Mouse (Mus musculus) granulocyte monocyte progenitor cell, adult 5-6 weeks (primary cell): ENCODE measurements around the gene Wbp11. TPM values are rescaled to one million over a fixed set of nuclear protein-coding genes. Genes with fewer than 3 reads are reported as not detected.

ENCODE experiments used
- ATAC-seq: replicated peaks from 2 replicates; pipeline ENCODE4 v1.8.0; 2016; ENCODE audit warnings: mild to moderate bottlenecking, moderate TSS enrichment, inconsistent platforms; ENCODE audit not compliant: poor library complexity, severe bottlenecking
- total RNA-seq, 2 experiments: library from RNA; stranded (forward) in 1 of 2; stranded (reverse) in 1 of 2; fragments of 200-712, 200-1000 nt in 1 of 2; fragments of >200 nt in 1 of 2; fragmentation: Nextera tagmentation in 1 of 2; gene quantifications; 2 replicates each; pipeline ENCODE4 v1.2.3; 2014 to 2017

Wbp11 gene
- total RNA-seq, 2 experiments from 2014 or later = 58.5 to 168 TPM

DNA sequence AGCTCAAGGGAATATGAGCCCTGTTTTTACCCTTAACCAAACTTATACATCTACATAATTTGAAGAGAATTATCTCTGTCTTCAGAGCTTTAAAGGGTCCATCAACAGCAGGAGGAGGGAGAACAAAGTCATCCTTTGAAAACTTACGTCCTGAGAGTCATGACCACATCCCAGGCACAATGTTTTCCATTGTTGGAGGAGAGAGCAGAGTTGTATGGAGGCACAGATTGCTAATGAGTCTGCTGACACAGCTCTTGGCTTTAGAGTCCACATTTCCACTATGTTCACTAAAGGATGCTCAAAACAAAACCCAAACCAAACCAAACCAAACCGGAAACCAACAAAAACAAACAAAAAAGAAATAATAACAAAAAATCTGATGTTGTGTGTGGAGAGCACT, 16.9 kb upstream of the Wbp11 start:
- ATAC-seq = no peak

DNA sequence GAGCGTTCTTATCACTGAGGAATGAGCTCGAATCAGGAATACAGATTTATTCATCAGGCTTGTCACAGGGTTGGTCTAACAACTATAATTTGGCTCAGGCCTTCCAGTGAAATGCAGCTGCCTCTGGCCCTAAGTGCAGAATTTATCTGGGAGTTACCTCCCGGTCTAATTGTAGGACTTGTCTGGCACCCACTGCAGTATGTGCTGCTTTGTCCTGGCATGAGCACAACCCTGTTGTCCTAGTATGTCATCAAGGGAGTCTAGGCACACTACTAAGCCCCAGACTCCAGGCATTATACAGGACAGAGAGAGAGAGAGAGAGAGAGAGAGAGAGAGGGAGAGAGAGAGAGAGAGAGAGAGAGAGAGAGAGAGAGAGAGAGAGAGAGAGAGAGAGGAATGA, 9.3 kb upstream of the Wbp11 start:
- ATAC-seq = no peak

DNA sequence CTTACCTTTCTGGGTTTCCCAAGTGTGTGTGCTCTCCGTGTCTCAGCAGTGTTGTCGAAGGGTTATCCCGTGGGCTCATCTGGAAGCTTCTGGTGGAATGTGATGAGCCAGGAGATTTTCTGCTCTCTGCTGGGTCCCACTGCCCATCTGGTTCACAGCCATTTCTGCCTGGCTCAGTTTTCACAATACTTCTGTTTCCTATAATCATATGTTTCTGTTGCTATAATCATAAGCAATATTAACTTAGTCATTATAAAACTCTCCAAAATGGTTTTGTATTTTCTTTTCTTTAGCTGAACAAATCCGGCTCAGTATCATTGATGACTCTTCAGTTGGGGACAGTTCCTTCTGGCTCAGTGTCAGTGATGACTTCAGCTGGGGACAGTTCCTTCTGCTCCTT, 7.3 kb upstream of the Wbp11 start, which contains the start of gene Smco3:
Gene Smco3 (minus strand): TSS at position 101 of the 400 bp plus-strand sequence.
- ATAC-seq = no peak

DNA sequence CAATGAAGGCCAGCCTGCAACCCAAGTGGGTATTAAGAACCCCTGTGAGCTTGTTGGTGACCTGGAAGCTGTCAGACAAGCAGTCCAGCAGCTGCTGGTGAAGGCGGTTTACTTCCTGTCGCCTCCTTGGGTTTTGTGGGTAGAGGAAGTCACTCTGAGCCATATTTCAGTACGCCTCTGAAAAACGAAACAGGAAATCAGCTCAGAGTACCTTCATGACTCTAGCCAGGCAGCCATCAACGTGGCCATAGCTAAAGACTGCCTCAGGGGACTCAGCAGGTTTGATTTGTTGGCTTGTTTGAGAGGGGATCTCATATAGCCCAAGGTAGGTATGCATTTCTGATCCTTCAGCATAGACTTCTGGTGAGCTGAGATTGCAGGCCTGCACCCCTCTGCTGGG, 3.7 kb upstream of the Wbp11 start:
- ATAC-seq = peak; percentile 47

DNA sequence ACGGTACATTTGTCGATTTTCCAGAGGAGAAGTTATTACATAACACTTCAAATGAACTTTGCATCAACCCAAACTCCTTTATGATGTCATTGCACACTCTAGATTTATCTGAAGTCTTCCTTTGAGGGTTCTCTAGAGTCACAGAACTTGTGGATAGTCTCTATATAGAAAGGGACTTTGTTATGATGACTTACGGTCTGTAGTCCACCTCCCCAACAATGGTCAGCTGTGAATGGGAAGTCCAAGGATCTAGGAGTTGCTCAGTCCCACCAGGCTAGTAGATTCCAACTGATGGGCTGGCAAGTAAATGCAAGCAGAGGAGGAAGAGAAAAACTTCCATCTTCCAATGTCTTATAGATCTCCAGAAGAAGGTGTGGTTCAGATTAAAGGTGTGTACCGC, 648 bp upstream of the Wbp11 start:
- ATAC-seq = no peak

DNA sequence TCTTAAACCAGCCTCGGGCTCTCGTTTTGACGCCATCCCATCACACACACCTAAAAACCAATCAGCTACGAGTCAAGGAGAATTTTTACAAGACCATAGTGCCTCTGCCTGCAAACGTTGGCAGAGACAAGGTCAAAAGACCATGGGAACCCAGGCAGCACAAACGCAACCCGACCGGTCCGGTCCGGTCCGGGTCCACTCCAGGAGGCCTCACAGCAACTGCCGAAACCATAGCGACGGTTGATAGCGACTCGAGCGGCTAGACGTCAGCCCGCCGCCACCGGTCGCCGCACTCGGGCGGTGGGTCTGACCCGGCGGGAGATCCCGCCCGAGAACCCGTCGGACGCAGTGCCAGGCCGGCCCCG, 535 bp downstream of the Wbp11 start, which contains the start of gene BC049715:
Gene BC049715 (plus strand): TSS at position 111 of the 365 bp plus-strand sequence.
- ATAC-seq = no peak

DNA sequence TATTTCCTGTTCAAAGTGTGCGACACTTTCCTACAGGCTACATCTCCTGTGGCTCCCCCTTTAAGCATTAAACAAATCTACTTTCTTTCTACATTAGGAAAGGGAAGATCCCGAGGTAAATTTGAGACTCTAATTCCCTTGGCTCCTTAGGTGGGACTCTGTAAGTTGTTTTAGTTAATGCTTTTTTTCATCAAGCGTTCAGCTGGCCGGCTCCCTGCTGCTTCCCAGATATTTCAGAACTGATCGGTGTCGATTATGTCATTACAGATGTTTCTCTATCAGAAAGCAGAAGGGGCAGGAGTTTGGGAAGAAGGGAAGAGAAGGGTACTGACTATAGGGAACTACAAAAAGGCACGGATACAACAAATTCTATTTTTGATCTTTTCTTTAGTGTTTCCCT, 917 bp downstream of the Wbp11 start:
- peak; percentile 1; the same call in 1 of the 2 replicates for ATAC-seq

DNA sequence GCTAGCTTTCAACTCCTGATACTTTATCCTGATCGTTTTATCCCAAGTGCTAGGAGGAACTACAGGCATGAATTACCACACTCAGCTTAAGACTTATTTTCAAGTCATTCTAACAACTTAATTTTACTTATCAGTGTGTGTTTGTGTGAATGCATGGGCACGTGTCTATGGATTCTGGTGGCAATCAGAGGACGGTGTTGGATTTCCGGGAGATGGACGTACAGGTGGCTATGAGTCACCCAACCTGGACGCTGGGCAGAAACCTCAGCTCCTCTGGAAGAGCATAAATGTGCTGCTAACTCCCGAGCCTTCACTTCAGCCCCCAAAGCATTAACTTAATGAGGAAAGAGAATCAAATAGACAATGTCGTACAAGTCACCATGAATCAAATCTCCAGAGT, 3.0 kb downstream of the Wbp11 start:
- no peak for ATAC-seq

DNA sequence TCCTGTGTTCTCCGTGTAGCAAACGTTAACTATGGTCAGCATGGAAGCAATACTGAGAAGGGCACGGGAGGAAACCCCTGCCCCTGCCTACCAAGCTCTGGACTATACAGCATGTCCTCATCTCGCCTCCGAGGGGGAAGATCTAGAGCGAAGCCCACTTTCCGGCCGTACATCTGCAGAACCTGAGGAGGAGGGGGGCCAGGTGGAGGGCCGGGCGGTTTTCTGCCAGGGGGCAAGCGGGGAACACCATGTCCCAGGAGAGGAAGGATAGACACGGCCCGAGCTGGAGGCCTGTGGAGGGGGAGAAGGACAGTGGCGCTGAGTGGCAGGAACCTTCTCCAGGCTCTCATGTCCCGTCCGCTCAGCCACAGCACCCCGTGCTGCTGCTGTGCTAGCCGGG, 6.9 kb downstream of the Wbp11 start:
- no peak for ATAC-seq

DNA sequence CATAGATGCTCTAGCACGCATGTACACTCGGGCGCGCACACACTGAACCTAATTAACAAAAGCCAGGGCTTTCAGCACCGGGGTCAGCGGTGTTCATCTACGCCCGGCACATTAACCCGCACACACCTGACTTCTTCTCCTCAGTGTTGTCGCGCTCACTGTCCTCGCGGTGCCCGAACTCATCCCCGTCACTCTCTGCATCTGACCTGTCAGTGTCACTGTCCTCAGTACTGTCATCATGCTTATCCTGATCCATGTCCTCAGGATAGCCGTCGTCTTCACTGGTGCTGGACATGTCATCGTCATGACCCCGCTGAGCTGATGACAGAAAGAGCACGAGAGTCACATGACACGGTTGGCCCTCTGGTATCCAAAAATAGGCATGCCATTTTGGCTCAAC, 7.7 kb downstream of the Wbp11 start:
- no peak for ATAC-seq

DNA sequence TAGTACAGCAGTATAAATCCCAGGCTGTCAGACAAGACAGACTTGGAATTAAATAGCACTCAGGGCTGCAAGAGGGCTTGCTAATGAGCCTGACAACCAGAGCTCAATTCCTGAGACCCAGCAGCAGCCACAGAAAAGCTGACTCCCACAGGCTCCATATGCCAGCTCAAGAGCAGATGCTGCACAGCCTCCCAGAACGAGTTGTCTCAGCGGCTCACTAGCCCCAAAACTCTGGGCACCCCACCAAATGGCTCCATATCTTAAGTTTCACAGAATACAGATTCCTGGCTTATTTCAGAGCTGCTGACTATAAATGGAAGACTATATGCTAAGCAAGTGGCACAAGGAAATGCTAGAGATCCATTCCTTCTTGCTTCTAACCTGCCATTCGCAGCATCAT, 10.5 kb downstream of the Wbp11 start:
- no peak for ATAC-seq

DNA sequence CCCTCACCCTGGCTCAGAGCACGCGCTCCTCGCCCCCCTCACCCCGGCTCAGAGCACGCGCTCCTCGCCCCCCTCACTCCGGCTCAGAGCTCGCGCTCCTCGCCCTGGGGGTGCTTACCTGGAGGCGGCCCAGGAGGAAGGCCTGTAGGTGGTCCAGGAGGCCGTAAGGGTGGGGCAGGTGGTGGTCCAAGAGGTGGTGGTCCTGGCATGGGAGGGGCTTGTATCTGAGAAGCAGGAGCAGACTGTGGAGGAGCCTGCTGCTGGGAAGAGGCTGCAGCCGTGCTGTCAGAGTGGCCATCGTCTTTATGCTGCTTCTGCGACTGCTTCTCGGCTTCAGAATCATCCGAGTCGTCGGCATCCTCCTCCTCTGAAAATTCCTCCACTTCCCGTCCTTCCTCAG, 11.2 kb downstream of the Wbp11 start:
- no peak for ATAC-seq

DNA sequence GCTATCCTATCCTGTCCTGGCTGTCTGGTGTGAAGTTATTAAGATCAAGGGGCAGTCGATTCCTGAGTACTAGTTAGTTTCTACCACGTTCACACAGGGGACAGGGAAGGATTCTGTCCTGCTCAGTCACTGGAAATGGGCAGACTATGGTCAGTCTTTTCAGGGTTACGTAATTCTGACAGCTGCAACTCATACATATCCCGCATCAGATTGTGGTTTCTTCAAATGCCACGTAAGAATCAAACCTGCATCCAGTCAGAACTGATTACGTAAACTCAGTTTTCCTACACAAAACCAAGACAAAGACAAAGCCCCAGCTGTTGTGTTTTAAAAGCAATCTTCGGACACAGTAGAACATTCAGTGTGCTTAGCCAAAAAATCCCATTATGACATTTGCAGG, 12.7 kb downstream of the Wbp11 start:
- ATAC-seq = peak; percentile 61

DNA sequence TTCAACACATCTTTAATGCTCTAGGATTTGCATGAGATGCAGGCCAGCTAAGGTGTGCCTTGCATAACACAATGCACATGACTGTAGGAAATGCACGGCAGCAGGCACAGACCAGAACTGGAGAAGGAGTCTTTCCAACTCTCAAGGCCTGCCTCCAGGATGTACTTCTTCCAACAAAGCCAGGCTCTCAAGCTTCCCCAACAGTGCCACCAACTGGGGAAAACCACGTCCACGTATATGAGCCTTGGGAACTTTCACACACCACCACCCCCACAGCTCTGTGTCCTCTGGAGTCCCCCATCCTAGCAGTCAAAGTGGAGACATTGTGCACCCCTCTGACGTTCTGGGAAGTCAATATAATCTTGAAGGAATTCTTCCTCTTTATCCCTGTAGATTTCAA, 14.9 kb downstream of the Wbp11 start:
- no peak for ATAC-seq

DNA sequence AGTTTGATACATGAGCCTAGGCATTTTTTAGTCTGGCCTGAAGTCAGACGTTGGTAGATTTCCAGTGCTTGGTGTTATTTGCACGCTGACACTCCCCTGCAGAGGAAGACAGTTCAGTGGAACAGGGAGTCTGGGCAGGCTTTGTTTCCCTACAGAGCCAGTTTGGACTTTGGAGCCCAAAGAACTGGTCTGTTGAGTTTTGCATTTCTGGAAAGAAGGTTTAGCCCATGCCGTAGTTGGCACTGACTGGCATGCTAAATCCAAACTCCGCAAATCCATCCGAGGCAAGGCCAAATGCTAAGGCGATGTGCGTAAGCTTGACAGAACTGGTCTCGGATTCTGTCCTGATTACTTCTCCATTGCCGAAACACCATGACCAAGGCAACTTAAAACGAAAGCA, 16.8 kb downstream of the Wbp11 start:
- no peak for ATAC-seq

DNA sequence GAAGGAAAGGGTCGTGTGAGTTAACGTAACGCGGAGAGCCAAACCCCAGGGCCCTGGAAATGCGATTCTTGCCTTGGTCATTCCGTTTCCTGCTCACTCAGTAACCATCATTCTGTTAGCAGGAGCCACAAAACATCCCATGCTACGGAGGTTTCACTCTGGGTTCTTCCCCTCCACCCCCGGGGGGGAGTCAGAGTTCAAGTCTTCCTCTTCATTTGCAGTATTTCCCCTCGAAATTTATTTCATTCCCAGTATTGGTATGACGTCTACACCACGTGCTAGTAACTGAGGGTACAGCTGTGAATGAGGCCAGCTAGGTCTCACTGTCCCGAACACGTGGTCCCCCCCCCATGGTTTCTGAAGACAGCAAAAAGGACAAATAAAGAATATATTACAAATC, 18.4 kb downstream of the Wbp11 start:
- no peak for ATAC-seq

DNA sequence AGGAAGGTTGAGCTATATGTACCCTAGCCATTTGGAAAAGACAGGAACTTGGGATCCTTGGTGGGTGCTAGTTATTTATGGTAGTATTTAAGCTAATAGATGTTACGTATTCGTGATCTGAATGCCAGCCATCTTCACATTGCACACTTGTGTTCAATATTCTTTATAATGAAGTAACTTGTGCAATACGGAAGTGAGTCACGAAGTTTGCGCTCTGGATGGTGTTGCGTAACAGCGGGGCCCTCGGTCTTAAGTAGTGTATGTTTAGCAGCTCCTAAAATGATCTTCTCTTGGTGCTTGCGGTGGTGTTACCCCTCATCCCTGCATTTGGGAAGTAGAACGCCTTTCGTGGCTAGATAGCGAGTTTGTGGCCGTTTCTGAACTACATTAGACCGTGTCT, 19.0 kb downstream of the Wbp11 start:
- peak; percentile 49 for ATAC-seq

DNA sequence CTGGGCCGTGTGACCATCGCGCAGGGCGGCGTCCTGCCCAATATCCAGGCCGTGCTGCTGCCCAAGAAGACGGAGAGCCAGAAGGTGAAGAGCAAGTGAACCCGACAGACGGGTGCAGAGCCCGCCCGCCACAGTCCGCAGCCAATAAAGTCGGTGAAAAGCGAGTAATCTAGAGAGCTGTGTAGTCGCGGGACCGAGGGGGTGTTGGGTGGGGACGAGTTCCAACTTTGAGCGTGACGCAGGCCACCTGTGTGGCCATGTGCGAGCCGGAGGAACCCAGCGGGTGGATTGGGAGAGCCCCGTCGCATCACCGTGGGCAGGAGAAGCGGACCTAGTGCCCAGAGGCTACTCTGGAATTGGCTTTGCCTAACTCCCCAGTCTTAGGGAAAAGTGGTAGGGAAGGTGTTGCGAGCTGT, 19.4 kb downstream of the Wbp11 start:
- peak; percentile 20 for ATAC-seq

DNA sequence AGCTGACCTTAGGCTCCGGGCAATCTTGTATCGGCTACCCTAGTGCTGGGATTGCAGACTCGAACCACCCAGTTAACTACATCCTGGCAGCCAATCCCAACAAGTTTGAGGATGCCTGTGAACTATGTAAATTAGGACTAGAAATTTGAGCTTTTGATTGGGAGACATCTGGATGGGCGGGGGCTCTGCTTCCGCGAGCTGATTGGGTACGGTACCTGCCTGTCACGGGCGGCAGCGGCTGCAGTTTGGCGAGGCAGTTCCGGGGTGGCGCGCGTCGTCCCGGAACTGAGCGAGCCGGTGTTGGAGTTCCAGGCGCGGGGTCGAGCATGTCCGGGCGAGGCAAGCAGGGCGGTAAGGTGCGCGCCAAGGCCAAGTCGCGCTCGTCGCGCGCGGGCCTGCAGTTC, 20.0 kb downstream of the Wbp11 start, which contains the start of gene H2afj:
Gene H2afj (plus strand): TSS at position 231 of the 404 bp plus-strand sequence.
- peak; percentile 52 for ATAC-seq

DNA sequence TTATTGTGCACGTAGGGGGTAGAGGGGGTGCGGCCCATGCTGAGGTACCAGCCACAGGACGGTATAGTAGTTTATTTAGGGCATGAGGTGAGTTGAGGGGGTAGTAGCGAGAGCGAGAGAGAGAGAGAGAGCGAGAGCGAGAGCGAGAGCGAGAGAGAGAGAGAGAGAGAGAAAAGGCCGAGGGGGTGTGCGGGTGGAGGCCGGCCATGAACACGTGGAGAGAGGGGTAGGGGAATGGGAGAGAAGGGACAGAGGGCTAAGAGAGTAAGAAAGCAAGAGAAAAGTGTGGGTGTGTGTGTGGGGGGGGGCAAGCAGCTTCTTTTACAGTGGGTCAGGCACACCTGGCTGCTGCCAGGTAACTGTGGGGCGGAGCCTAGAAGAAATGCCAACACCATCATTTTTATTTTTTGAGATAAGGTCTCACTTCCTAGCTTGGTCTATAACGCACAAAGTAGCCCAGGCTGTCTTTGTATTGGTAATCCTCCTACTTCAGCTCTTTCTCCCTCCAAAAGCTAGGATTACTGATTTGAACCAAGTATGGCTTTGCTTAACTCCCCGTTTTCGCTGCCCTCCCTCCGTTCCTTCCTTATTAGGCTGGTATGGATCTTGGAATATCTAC, 20.5 kb downstream of the Wbp11 start:
- no peak for ATAC-seq

DNA sequence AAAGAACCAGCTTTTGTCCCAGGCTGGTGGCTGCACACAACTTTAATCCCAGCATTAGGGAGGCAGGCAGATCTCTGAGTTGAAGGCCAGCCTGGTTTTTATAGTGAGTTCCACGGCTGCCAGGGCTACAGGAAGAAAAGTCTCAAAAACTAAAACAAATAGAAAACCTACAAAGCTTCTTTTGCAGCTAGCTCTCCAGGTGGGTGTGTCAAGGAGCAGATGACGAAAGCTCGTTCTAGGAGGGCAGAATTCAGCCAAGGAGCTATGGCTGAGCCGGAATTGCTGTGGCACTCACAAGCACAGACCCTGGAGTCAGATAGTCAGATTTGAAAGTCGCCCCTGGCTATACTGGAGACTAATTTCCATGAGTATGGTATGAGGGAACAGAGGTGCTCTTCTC, 21.2 kb downstream of the Wbp11 start:
- ATAC-seq = no peak

DNA sequence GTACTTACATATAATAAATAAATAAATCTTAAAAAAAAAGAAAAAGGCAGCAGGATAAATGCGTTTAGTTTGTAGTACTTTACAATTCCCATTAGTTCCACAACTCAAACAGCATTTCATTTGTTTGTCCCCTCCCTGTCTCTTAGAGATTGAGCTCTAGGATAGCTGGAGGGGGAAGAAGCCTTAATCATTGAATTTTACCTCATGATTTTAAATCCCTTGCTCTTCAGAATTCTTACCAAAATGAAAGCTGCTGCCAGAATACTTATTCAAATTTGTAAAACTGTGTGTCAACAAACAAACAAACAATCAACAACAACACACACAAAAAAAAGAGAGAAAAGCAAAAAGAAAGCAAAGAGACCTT, 22.6 kb downstream of the Wbp11 start:
- ATAC-seq = no peak
